Mouse (Mus musculus): Measurements from ENCODE around the gene Selenbp2.
"Not testable (repeated sequence)": the region's sequence is repeated elsewhere in the genome, so short reads cannot be mapped to it uniquely, and the experiment has no call there.

Gene Selenbp2

DNA sequence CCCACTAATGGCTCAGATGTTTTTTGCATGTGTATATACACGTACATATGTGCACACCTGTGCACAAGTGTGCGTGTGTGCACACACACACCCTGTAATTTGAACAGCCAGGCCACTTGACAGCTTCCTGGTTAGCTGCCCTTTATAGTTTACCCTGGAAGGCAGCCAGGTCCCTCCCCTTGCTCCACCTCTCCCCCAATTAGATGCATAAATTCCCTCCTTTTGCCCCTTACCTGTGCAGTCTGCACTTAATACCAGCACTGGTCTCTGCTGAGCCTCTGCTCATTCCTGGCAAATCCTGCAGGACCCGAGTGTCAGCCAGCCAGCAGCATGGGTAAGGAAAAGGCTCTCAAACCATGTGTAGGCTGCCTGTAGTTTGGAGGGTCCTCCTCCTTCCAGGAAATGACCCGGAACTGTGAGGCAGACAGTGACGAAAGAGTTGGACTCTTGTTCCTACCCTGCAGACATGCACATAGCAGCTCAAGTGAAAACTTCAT is at the start of gene Selenbp2:
Gene Selenbp2, plus strand, starts transcription at position 228 of the 497 bp plus-strand sequence.
- no peak for DNase-seq (ENCODE audit: low read depth, low spot score)

DNA sequence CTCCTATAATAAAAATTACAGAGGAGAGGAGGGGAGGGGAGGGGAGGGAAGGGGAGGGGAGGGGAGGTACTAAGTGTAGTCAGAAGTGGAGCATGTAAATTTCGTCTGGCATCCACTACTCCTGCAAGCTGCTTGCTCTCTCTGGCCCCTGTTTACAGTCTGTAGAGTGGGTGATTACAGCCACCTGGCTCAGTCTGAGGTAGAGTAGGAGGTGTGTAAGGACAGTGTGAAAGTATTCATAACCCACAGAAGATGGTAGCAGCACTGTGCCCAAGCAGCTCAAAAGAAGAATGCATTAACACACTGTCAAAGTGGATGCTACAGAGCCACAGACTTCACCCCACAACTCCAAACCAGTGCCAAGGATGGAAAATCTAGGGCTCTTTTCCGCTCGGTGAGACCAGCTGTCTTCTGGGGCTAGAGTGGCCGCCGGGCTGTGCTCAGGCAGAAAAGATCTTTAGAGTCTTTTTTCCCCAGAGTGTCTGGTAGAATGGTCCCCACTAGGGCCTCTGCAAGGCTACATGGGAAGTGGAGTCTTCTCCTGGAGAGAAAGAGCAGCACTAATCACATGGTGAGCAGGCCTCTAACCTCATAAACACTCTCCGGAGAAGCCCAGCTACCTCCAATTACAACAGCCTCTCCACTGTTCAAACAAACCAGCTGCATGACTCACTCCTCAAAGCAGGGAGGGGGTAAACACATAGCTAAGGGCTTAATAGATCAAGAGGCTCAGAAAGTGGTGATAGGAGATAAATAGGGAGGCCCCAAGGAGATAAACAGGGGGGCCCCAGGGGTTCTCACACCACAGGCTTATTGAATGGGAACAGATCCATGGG is 44.4 kb upstream of the Selenbp2 start:
- DNase-seq (ENCODE audit: low read depth, low spot score): no peak

DNA sequence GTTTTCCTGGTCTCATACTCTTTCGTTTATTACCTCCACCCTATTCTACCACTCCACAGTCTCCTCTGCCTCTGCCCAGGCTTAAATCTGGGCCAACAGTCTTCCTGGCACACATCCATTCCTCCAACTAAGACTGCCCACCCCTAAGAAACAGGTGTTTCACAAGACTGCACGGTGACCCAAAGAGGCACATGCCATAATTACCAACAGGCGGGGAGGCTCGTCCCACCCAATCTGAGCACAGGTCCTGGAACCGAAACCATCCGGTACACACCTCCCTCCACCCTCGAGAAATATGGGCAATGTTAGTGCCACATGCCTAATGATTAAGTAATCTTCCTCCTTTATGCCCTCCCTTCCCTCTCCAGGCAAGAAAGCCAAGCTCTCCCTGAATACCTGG is 42.9 kb upstream of the Selenbp2 start:
- DNase-seq (ENCODE audit: low read depth, low spot score): no peak

DNA sequence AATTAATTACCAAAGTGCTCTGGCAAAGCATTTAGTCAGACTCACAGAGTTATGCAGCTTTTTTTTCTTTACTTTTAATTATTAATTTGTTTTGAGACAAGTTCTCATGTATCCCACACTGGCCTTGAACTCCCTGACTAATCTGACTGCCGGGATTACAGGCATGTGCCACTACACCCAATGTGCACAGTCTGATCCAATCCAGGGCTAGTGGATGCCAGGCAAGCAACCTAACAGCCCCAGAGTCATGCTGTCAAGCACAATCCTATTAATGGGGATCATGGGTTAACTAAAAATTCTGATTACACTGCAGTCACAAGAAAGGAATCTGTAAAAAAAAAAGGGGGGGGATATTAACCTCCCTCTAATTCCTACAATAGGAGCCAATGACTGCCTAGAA is 39.4 kb upstream of the Selenbp2 start:
- DNase-seq (ENCODE audit: low read depth, low spot score): not testable (repeated sequence)

DNA sequence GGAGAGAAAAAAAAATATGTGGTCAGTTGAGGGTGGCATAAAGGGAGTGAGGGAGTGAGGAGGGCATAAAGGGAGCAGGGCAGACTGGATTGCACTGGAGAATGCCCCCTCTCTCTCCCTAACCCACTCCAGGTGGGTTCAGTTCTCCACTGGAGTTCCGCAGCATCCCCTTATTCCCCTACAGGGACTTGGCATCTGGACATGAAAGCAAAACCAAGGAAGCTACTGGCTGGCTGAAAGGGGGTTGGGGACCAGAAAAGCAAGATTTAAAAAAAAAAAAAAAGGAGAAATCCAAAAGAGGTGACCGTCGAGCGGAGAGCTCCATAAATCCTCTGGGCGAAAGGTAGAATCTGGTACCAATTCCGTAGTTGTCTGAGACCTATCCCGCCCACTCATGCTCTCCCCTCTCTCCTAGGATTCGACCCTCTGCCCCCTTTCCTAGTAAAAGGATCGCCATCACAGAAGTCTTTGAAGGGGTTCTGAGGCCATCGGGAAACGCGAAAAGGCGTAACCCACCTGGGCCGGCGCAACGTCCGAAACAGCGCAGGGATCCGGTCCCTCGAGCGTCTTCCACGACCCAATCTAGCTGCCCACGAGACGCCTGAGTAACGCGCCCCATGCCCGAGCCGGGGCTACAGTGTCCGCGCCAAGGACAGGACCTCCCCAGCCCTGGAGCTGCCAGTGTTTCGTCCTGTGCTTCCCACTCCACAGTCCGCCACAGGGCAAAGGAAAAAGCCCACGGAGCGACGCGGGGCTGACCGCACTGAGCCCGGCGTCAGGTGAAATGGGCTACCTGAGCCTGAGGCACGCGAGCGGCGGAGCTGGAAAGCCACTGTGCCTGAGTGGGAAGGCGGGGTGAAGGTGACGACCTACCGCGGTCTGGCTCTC is 35.3 kb upstream of the Selenbp2 start:
- DNase-seq (ENCODE audit: low read depth, low spot score): not testable (repeated sequence)

DNA sequence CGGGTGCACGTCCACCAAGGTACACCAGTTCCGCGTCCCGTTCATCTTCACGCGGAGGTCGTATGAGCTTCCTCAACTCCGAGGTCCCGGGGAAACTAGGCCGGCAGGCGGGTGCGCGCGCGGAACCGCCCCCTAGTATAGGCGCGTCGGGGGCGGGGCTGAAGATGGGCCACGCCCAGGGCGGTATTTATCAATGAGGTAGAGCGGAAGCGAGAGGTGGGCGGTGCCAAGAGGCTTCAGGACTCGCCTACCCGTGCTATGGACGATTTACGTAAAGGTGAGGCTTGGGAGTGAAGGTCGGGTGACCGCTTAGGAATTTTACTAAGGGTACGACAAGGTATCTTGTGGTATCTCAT is 34.6 kb upstream of the Selenbp2 start, which contains the start of gene Tuft1:
Gene Tuft1, minus strand, starts transcription at position 133 of the 356 bp plus-strand sequence.
- not testable (repeated sequence) for DNase-seq (ENCODE audit: low read depth, low spot score)

DNA sequence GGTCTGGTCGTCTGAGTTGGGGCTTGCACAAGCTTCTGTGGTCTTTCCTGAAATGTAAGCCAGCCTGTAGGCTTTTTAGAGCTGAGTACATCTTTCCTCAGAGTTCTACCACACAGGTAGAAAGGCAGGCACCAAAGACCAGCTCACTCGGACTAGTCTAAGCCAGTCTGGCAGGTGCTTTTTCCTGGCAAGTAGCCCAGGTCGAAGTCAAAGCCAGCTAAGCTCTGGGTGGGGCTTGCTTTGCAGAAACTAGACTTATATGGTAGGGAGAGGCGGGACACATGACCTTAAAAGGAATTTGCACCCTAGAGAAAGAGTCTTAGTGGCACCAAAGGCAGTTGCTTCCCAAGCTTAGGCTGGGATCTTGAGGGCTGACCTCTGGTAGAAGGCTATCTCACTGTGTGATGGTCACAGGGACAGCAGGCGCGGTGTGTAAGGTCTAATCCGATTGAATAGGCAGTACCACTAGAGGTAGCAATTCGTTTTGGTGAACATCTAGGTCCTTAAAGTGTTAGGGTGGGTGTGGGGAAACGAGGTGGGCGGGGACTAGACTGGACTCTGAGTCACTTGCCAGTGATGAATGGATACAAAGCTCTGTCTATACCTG is 34.1 kb upstream of the Selenbp2 start:
- DNase-seq (ENCODE audit: low read depth, low spot score): not testable (repeated sequence)

DNA sequence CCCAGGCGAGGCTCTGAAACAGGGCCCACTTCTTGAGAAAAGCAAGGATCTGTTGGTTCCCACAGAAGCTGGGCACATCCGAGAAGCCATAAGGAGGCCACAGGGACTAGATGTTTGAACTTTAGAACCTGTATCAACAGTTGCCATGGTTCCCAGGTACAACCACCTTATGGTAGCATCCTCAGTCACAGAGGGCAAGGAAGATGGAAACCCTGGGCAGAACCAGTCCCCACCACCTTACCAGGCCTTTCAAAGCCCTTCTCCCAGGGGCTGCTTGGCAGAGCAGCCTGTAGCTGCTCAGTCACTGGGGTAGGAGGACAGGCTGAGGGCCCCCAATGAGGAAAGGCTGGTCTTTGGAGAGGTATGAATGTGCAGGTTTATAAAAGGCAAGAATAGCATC is 32.5 kb upstream of the Selenbp2 start:
- DNase-seq (ENCODE audit: low read depth, low spot score): not testable (repeated sequence)

DNA sequence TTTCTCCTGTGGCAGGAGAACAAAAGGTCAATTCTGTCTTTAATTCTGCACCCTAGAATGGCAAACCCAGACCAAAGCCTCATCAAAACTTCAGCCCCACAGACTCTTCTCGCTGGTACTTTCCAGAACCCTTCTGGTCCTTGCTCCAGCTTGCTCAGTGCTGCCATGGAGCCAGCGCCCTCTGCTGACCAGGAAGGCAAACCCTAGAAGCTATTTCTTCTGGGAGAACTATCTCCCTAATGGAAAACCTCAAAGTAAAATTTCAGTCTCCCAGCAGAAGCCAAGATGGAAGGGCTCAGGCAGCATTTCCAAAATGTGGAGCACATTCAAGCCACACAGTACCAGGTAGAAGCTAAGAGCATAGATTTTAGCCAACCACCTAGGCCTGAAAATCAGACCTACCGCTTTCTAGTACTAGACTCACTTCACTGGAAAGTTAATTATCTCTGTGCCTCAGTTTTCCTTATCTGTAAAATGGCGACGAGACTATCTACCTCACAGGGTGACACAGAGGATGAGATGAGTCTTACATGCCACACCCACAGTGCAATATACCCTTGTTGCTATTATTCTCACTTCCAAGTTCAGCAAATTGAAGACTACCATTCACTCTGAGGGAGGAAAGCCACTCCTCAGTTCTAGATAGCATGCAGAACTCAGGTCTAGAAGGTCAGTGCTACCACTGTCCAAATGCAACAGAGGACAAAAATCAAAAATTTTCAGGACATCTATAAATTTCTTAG is 28.1 kb upstream of the Selenbp2 start:
- DNase-seq (ENCODE audit: low read depth, low spot score): not testable (repeated sequence)

DNA sequence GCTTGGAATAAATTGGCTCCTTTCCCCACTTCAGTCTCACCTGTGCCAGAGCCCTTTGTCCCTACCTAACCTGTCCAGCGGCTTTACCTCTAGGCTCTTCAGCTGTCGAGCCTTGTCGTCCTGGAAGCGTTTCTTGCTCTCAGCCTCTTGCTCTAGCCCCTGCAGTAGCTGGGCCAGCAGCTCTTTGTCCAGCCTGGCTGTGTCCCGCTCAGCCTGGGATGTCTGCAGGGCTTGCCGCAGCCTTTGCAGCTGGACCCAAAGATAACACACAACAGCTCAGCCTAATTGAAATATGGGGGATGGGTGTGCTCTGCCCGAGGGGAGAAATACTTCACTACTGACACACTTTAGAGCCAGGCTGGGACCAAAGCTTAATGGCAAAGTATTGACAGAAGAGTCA is 27.5 kb upstream of the Selenbp2 start:
- DNase-seq (ENCODE audit: low read depth, low spot score): not testable (repeated sequence)

DNA sequence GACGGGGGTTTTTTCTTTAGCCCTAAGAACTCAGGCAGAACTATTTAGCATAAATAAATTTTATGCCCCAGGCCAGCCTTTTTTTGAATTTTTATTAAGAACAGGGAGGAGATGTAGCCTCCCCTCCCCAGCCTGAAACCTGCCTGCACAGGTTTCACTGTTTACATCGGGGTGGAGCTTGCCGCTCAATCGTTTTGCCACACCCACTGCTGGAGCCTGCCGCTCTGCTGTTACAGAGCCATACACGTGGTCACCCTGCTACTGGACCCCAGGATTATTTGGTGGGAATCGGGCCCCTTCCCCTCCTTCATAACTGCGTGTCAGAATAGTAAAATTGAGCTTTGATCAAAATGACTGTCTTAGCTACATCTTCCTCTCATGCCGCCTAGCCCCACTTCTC is 18.3 kb upstream of the Selenbp2 start:
- DNase-seq (ENCODE audit: low read depth, low spot score): not testable (repeated sequence)

DNA sequence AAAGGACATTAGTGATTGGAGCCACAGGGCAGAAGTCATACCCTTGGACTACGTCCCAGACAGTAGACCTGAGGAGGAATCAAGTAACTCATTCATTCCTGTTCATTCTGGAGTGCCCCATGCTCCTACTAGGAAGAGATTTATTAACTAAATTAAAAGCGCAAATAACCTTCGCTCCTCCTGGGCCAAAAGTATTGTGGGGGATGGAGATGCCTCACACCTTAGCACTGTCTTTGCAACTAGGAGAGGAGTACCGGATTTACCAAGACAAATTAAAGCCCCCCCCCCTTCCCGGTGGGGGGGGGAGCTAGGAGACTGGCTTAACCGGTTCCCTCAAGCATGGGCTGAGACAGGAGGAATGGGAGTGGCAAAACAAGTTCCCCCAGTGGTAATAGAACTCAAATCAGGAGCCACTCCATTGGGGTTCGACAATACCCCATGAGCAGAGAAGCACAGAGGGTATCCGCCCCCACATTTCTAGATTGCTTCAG is 14.0 kb upstream of the Selenbp2 start:
- DNase-seq (ENCODE audit: low read depth, low spot score): no peak

DNA sequence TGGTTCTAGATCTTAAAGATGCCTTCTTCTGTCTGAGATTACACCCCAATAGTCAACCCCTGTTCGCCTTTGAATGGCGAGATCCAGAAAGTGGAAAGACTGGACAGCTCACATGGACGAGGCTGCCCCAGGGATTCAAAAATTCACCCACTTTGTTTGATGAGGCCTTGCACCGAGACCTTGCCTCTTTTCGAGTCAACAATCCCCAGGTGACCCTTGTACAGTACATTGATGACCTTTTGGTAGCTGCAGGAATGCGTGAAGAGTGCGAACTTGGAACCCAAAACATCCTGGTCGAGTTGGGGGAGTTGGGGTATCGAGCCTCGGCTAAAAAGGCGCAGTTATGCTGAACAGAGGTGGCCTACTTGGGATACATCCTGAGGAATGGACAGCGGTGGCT is 13.3 kb upstream of the Selenbp2 start:
- DNase-seq (ENCODE audit: low read depth, low spot score): not testable (repeated sequence)

DNA sequence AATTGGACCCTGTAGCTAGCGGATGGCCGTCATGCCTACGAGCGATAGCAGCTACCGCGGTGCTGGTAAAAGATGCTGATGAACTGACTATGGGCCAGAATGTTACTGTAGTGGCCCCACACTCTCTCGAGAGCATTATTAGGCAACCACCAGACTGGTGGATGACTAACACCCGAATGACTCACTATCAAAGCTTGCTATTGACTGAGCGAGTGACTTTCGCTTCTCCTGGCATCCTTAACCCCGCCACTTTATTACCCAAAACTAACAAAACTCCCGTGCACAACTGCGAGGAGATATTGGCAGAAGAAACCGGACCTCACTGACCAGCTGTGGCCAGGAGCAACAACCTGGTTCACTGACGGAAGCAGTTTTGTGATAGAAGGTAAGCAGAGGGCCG is 12.6 kb upstream of the Selenbp2 start:
- no peak for DNase-seq (ENCODE audit: low read depth, low spot score)

DNA sequence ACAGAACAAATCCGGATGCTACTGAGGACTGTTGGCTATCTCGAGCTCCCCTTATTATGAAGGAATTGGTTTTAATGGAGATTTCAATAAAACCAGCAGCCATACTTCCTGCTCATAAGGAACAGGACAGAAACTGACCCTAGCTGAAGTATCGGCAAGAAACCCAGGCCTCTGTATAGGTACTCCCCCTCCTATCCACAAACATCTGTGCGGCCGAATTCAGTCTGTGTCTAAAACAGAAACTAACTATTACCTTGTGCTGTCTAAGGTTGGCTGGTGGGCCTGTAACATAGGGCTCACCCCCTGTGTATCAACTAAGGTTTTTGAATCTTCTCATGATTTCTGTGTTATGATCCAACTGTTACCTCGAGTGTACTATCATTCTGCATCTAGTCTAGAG is 9.7 kb upstream of the Selenbp2 start:
- DNase-seq (ENCODE audit: low read depth, low spot score): no peak

DNA sequence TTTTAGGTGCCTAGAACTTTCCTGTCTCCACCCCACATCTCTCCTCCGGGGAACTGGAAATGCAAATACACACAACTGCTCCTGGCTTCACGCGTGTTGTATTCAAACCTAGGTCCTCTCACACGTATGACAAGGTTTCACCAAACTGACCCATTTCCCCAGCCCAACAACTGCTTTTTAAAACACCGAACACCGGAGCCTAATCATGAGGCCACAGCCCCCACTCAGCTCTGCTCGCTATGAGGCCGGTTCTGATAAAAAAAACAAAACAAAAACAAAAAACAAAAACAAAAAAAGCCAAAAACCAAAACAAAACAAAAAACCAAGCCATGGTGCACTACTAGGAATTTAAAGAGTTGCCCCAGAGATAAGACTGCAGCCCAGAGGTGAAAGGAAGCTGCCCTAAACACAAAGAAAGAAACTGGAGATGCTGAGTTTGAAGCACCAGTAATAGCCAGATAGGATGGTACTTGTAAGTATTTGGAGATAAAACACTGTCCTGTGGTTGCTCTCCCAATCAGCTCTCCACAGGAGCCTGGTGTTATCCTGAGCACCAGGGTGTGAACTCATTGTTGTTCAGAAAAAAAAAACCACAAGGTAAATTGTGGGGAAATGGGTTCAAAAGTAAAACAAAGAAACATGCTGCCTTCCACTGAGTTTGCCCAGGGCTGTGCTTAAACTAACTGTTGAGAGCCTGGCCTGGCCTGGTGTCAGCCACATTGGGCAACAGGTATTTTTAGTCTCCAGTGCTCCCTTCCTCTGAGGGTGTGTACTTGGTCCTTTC is 7.2 kb upstream of the Selenbp2 start:
- DNase-seq (ENCODE audit: low read depth, low spot score): not testable (repeated sequence)

DNA sequence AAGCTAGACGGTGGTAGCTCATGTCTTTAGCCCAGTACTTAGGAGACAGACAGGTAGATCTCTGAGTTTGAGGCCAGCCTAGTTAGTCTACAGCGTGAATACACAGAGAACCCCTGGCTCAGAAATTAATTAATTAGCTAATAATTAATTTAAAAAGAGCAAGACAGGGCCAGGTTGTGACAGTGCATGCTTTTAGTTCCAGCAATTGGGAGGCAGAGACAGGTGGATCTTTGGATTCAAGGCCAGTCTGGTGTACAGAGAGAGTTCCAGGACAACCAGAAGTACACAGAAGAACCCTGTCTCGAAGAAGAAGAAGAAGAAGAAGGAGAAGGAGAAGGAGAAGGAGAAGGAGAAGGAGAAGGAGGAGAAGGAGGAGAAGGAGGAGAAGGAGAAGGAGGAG is 4.7 kb upstream of the Selenbp2 start:
- DNase-seq (ENCODE audit: low read depth, low spot score): not testable (repeated sequence)

DNA sequence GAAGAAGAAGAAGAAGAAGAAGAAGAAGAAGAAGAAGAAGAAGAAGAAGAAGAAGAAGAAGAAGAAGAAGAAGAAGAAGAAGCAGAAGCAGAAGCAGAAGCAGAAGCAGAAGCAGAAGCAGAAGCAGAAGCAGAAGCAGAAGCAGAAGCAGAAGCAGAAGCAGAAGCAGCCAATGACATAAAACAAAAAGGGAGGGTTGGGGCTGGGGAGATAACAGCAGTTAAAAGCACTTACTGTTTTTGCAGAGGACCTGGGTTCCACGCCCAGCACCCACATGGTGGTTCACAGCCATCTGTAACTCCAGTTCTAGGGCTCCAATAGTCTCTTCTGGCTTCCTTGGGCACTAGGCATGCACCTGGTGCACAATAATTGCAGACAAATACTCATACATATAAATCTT is 4.2 kb upstream of the Selenbp2 start:
- not testable (repeated sequence) for DNase-seq (ENCODE audit: low read depth, low spot score)

DNA sequence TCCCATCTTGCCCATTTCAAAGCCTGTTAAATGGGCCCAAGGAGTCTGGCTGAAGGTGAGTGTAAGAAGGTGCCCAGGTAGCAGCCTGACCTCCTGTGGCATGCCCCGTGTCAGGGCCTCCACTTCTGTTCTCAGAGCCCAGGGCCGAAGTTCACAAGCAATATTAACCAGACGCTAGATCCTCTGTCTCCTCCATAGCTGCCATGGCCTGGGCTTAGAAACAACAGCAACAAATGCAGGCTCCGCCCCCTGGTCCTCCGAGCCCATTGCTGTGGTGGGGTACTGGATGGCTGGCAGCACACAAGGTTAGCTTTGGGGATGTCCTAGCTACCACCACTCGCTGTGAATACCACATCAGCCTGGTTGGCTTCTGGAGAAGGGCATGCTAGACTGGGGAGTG is 3.2 kb upstream of the Selenbp2 start:
- DNase-seq (ENCODE audit: low read depth, low spot score): not testable (repeated sequence)

DNA sequence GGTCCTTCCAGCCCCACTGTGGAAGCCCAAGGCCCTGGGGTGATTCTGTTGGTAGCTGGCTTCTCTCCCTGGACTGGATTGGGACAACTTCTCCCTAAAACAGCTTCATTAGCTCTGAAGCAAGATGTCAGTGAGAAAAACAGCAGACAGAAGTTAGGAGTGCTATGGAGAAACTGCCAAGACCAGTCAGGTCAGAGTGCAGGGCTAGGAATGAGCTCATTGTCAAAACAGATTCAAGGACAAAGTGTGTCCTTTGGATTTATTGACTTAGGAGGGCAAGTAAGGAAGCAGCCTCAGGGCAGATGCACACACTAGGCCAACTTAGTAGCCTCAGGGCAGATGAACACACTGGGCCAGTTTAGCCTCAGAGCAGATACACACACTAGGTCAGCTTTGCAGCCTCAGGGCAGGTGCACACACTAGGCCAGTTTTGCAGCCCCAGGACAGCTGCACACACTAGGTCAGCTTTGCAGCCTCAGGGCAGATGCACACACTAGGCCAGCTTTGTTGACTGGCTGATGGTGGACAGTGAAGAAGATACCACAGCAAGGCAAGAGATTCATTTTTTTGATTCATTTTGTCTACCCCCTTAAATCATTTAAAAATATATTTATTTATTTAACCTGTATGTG is 2.6 kb upstream of the Selenbp2 start:
- DNase-seq (ENCODE audit: low read depth, low spot score): no peak
